Mouse (Mus musculus): Measurements from ENCODE around the gene Gde1. TPM values are rescaled to one million over a fixed set of nuclear protein-coding genes. Genes with fewer than 3 reads are reported as not detected.

The Gde1 gene
- polyA plus RNA-seq, 1 experiment from 2014 or later = 97.7 TPM

- Histone ChIP-seq H3K27ac (ENCODE audit: low read depth, low read length) (no peak overlapping the region), H3K27me3 (ENCODE audit: control insufficient read depth, insufficient read depth, low read length) (no peaks in the 10 kb centered on the region), H3K4me1 (replicated peaks; ENCODE audit: control insufficient read depth, insufficient read depth, low read length) (no peaks in the 10 kb centered on the region), H3K36me3 (ENCODE audit: control insufficient read depth, insufficient read depth, low read length) (no peaks in the 10 kb centered on the region), H3K9ac (ENCODE audit: low read length) (no peak overlapping the region), H3K9me3 (ENCODE audit: control insufficient read depth, low read length) (0 out of 2 replicates have a peak, but pooled peaks cover 6% of the 10 kb centered on the region), H3K4me2 (ENCODE audit: low read depth, low read length, severe bottlenecking) (no peak overlapping the region), H3K4me3 (ENCODE audit: low read depth, low read length) (no peak overlapping the region)
- no peak for DNase-seq (ENCODE audit: low spot score)
- ATAC-seq (replicated peaks; ENCODE audit: low FRiP score) = no peak
- WGBS = 96% methylated on average over 2 of the region's 2 CpGs
These were observed 37.8 kb downstream of the Gde1 start for GRCm38 (mm10) chr7:118667773-118668172.

GRCm38 (mm10) chr7:118656730-118657129 is 48.8 kb downstream of the Gde1 start:
- no peaks in the 10 kb centered on the region for H3K27me3 ChIP-seq (ENCODE audit: control insufficient read depth, insufficient read depth, low read length)
- H3K4me3 ChIP-seq (ENCODE audit: low read depth, low read length) = no peak overlapping the region
- no peak for DNase-seq (ENCODE audit: low spot score)
- no peaks in the 10 kb centered on the region for H3K9me3 ChIP-seq (ENCODE audit: control insufficient read depth, low read length)
- H3K27ac ChIP-seq (ENCODE audit: low read depth, low read length) = no peak overlapping the region
- no peaks in the 10 kb centered on the region for H3K36me3 ChIP-seq (ENCODE audit: control insufficient read depth, insufficient read depth, low read length)
- H3K4me2 ChIP-seq (ENCODE audit: low read depth, low read length, severe bottlenecking) = no peak overlapping the region
- H3K4me1 ChIP-seq (replicated peaks; ENCODE audit: control insufficient read depth, insufficient read depth, low read length) = no peaks in the 10 kb centered on the region
- 29% methylated on average over 6 of the region's 6 CpGs for WGBS
- no peak overlapping the region for H3K9ac ChIP-seq (ENCODE audit: low read length)
- no peak for ATAC-seq (replicated peaks; ENCODE audit: low FRiP score)

GRCm38 (mm10) chr7:118652572-118653295 is 52.8 kb downstream of the Gde1 start:
- Histone ChIP-seq H3K9me3 (ENCODE audit: control insufficient read depth, low read length) (no peaks in the 10 kb centered on the region), H3K4me1 (replicated peaks; ENCODE audit: control insufficient read depth, insufficient read depth, low read length) (no peaks in the 10 kb centered on the region), H3K36me3 (ENCODE audit: control insufficient read depth, insufficient read depth, low read length) (no peaks in the 10 kb centered on the region), H3K4me3 (ENCODE audit: low read depth, low read length) (no peak overlapping the region), H3K9ac (ENCODE audit: low read length) (no peak overlapping the region), H3K27me3 (ENCODE audit: control insufficient read depth, insufficient read depth, low read length) (no peaks in the 10 kb centered on the region), H3K4me2 (ENCODE audit: low read depth, low read length, severe bottlenecking) (no peak overlapping the region), H3K27ac (ENCODE audit: low read depth, low read length) (no peak overlapping the region)
- ATAC-seq (replicated peaks; ENCODE audit: low FRiP score) (no peak), DNase-seq (ENCODE audit: low spot score) (no peak)
- WGBS = 90% methylated on average over 6 of the region's 6 CpGs

GRCm38 (mm10) chr7:118650891-118651290 is 54.7 kb downstream of the Gde1 start:
- DNase-seq (ENCODE audit: low spot score) (no peak), ATAC-seq (replicated peaks; ENCODE audit: low FRiP score) (no peak)
- no peaks in the 10 kb centered on the region for H3K36me3 ChIP-seq (ENCODE audit: control insufficient read depth, insufficient read depth, low read length)
- H3K9me3 ChIP-seq (ENCODE audit: control insufficient read depth, low read length) = no peaks in the 10 kb centered on the region
- WGBS = 74% methylated on average over 1 of the region's 1 CpGs
- H3K4me2 ChIP-seq (ENCODE audit: low read depth, low read length, severe bottlenecking) = no peak overlapping the region
- no peaks in the 10 kb centered on the region for H3K27me3 ChIP-seq (ENCODE audit: control insufficient read depth, insufficient read depth, low read length)
- no peak overlapping the region for H3K27ac ChIP-seq (ENCODE audit: low read depth, low read length)
- H3K9ac ChIP-seq (ENCODE audit: low read length) = no peak overlapping the region
- H3K4me3 ChIP-seq (ENCODE audit: low read depth, low read length) = no peak overlapping the region
- no peaks in the 10 kb centered on the region for H3K4me1 ChIP-seq (replicated peaks; ENCODE audit: control insufficient read depth, insufficient read depth, low read length)

GRCm38 (mm10) chr7:118650119-118650518 is 55.5 kb downstream of the Gde1 start:
- H3K36me3 ChIP-seq (ENCODE audit: control insufficient read depth, insufficient read depth, low read length) = no peaks in the 10 kb centered on the region
- no peak for ATAC-seq (replicated peaks; ENCODE audit: low FRiP score)
- H3K4me2 ChIP-seq (ENCODE audit: low read depth, low read length, severe bottlenecking) = no peak overlapping the region
- no peak overlapping the region for H3K9ac ChIP-seq (ENCODE audit: low read length)
- no peak overlapping the region for H3K4me3 ChIP-seq (ENCODE audit: low read depth, low read length)
- no peaks in the 10 kb centered on the region for H3K27me3 ChIP-seq (ENCODE audit: control insufficient read depth, insufficient read depth, low read length)
- no peak for DNase-seq (ENCODE audit: low spot score)
- H3K27ac ChIP-seq (ENCODE audit: low read depth, low read length) = no peak overlapping the region
- WGBS = 81% methylated on average over 4 of the region's 4 CpGs
- no peaks in the 10 kb centered on the region for H3K9me3 ChIP-seq (ENCODE audit: control insufficient read depth, low read length)
- H3K4me1 ChIP-seq (replicated peaks; ENCODE audit: control insufficient read depth, insufficient read depth, low read length) = no peaks in the 10 kb centered on the region

GRCm38 (mm10) chr7:118649328-118649727 is 56.2 kb downstream of the Gde1 start:
- no peaks in the 10 kb centered on the region for H3K4me1 ChIP-seq (replicated peaks; ENCODE audit: control insufficient read depth, insufficient read depth, low read length)
- H3K4me2 ChIP-seq (ENCODE audit: low read depth, low read length, severe bottlenecking) = no peak overlapping the region
- ATAC-seq (replicated peaks; ENCODE audit: low FRiP score) = no peak
- H3K27me3 ChIP-seq (ENCODE audit: control insufficient read depth, insufficient read depth, low read length) = no peaks in the 10 kb centered on the region
- WGBS = 86% methylated on average over 7 of the region's 7 CpGs
- no peaks in the 10 kb centered on the region for H3K36me3 ChIP-seq (ENCODE audit: control insufficient read depth, insufficient read depth, low read length)
- no peaks in the 10 kb centered on the region for H3K9me3 ChIP-seq (ENCODE audit: control insufficient read depth, low read length)
- no peak for DNase-seq (ENCODE audit: low spot score)
- H3K4me3 ChIP-seq (ENCODE audit: low read depth, low read length) = no peak overlapping the region
- no peak overlapping the region for H3K27ac ChIP-seq (ENCODE audit: low read depth, low read length)
- no peak overlapping the region for H3K9ac ChIP-seq (ENCODE audit: low read length)

GRCm38 (mm10) chr7:118646237-118646636 is 59.3 kb downstream of the Gde1 start:
- WGBS = 85% methylated on average over 1 of the region's 1 CpGs
- no peaks in the 10 kb centered on the region for H3K27me3 ChIP-seq (ENCODE audit: control insufficient read depth, insufficient read depth, low read length)
- DNase-seq (ENCODE audit: low spot score) (no peak), ATAC-seq (replicated peaks; ENCODE audit: low FRiP score) (no peak)
- no peak overlapping the region for H3K4me2 ChIP-seq (ENCODE audit: low read depth, low read length, severe bottlenecking)
- H3K9ac ChIP-seq (ENCODE audit: low read length) = no peak overlapping the region
- no peak overlapping the region for H3K27ac ChIP-seq (ENCODE audit: low read depth, low read length)
- H3K4me1 ChIP-seq (replicated peaks; ENCODE audit: control insufficient read depth, insufficient read depth, low read length) = no peaks in the 10 kb centered on the region
- no peaks in the 10 kb centered on the region for H3K36me3 ChIP-seq (ENCODE audit: control insufficient read depth, insufficient read depth, low read length)
- H3K4me3 ChIP-seq (ENCODE audit: low read depth, low read length) = no peak overlapping the region
- H3K9me3 ChIP-seq (ENCODE audit: control insufficient read depth, low read length) = no peaks in the 10 kb centered on the region

Other genes with a start within 250 kb of the Gde1 start
- gene Itpripl2, start 213.8 kb downstream of the Gde1 start, polyA plus RNA-seq (2014; fragmentation: Nextera tagmentation; extraction: Ambion mirVana) = 0.61 and 1.1 TPM in 2 replicates
- 105 and 121 TPM in 2 replicates for gene Coq7, start 172.4 kb downstream of the Gde1 start, polyA plus RNA-seq (2014; fragmentation: Nextera tagmentation; extraction: Ambion mirVana)
- 10.3 and 13.1 TPM in 2 replicates for gene Tmc7, start 121.0 kb downstream of the Gde1 start, polyA plus RNA-seq (2014; fragmentation: Nextera tagmentation; extraction: Ambion mirVana)
- 0.41 and 0.63 TPM in 2 replicates for gene Tmc5, start 108.5 kb downstream of the Gde1 start, polyA plus RNA-seq (2014; fragmentation: Nextera tagmentation; extraction: Ambion mirVana)
- gene Ccp110, start 6.8 kb upstream of the Gde1 start, polyA plus RNA-seq (2014; fragmentation: Nextera tagmentation; extraction: Ambion mirVana) = 26.8 and 28.0 TPM in 2 replicates
- 74.9 and 75.2 TPM in 2 replicates for gene Vps35l, start 34.4 kb upstream of the Gde1 start, polyA plus RNA-seq (2014; fragmentation: Nextera tagmentation; extraction: Ambion mirVana)
- gene Iqck, start 150.0 kb upstream of the Gde1 start, polyA plus RNA-seq (2014; fragmentation: Nextera tagmentation; extraction: Ambion mirVana) = 2.8 and 3.3 TPM in 2 replicates
- gene Knop1, start 150.5 kb upstream of the Gde1 start, polyA plus RNA-seq (2014; fragmentation: Nextera tagmentation; extraction: Ambion mirVana) = 127 and 129 TPM in 2 replicates

All from forebrain, embryonic 11.5 days (tissue).